Mouse (Mus musculus) mouse trophoblast stem cell (cell line): ENCODE data around the gene Ttc28.

ENCODE experiments used
- in situ Hi-C, 2 experiments: fragments of 300-500 bp; cut with MseI, MboI; formaldehyde crosslinking; loops; 2 replicates in 1 of 2; 3 replicates in 1 of 2; pipeline ENCODE4 v1.15.1; 2025

Gene Ttc28

GRCm38 (mm10) chr5:111274948-111275347, 395.3 kb downstream of the Ttc28 start:
- in situ Hi-C loops = no loop called here

GRCm38 (mm10) chr5:111284420-111285175, 405.0 kb downstream of the Ttc28 start:
- in situ Hi-C loops = no loop called here

GRCm38 (mm10) chr5:111287571-111287970, 408.0 kb downstream of the Ttc28 start:
- in situ Hi-C loops = no loop called here

- in situ Hi-C loops = no loop called here
These were observed 408.9 kb downstream of the Ttc28 start for GRCm38 (mm10) chr5:111288486-111288885.

- in situ Hi-C loops = no loop called here
These were observed 410.5 kb downstream of the Ttc28 start for GRCm38 (mm10) chr5:111290071-111290470.

- in situ Hi-C loops = no loop called here
These were observed 412.0 kb downstream of the Ttc28 start for GRCm38 (mm10) chr5:111291639-111292038.

- in situ Hi-C loops = no loop called here
These were observed 418.2 kb downstream of the Ttc28 start for GRCm38 (mm10) chr5:111297801-111298200.

GRCm38 (mm10) chr5:111298706-111299105, 419.1 kb downstream of the Ttc28 start:
- in situ Hi-C loops = no loop called here

- in situ Hi-C loops = no loop called here
These were observed 421.2 kb downstream of the Ttc28 start for GRCm38 (mm10) chr5:111300776-111301175.

GRCm38 (mm10) chr5:111301736-111302135, 422.1 kb downstream of the Ttc28 start:
- in situ Hi-C loops = no loop called here

GRCm38 (mm10) chr5:111304730-111305129, 425.1 kb downstream of the Ttc28 start:
- in situ Hi-C loops = no loop called here

- in situ Hi-C loops = no loop called here
These were observed 430.6 kb downstream of the Ttc28 start for GRCm38 (mm10) chr5:111310185-111310584.

- in situ Hi-C loops = no loop called here
These were observed 434.2 kb downstream of the Ttc28 start for GRCm38 (mm10) chr5:111313833-111314232.

GRCm38 (mm10) chr5:111315061-111315460, 435.5 kb downstream of the Ttc28 start:
- in situ Hi-C loops = no loop called here

GRCm38 (mm10) chr5:111317526-111317925, 437.9 kb downstream of the Ttc28 start:
- in situ Hi-C loops = no loop called here

GRCm38 (mm10) chr5:111318946-111319345, 439.3 kb downstream of the Ttc28 start:
- in situ Hi-C loops = no loop called here

- in situ Hi-C loops = no loop called here
These were observed 446.2 kb downstream of the Ttc28 start for GRCm38 (mm10) chr5:111325813-111326212.

- in situ Hi-C loops = no loop called here
These were observed 447.8 kb downstream of the Ttc28 start for GRCm38 (mm10) chr5:111327420-111327819.

GRCm38 (mm10) chr5:111329782-111330416, 450.3 kb downstream of the Ttc28 start:
- in situ Hi-C loops = no loop called here

- in situ Hi-C loops = no loop called here
These were observed 451.0 kb downstream of the Ttc28 start, which contains the start of gene Pitpnb for GRCm38 (mm10) chr5:111330417-111331098. Gene Pitpnb, plus strand, starts transcription at chr5:111330763.

- in situ Hi-C loops = no loop called here
These were observed 451.5 kb downstream of the Ttc28 start for GRCm38 (mm10) chr5:111331099-111331435.

GRCm38 (mm10) chr5:111335939-111336691, 456.5 kb downstream of the Ttc28 start:
- in situ Hi-C loops = no loop called here
